Mouse (Mus musculus): Measurements from ENCODE around the gene Zfp184.

DNA sequence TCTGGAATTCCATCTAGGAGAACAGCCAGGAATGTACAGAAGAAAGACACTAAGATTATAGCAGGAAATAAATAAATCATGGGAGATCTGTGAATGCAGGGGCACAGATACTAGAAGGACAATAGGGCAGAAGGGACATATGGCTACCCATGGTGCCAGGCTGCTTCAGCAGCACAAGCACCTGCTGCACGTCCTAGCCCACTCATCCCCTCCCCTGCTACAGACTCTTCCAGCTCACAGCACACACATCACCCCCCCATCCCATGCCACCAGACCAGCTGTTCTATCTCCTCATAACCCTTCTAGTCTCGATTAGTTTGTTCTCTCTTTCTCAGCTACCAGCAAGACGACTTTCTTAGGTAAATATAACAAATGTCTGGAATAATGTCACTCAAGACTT lies 41.4 kb upstream of the Zfp184 start:
- TF ChIP-seq CTCF (IDR thresholded peaks at IDR 0.05; ENCODE audit: borderline replicate concordance, extremely low read depth, insufficient read depth, insufficient read length) (no peak), POLR2A (IDR thresholded peaks at IDR 0.05; ENCODE audit: borderline replicate concordance, extremely low read depth, insufficient read depth, insufficient read length, poor library complexity, severe bottlenecking) (no peak)
